Mouse (Mus musculus): ENCODE measurements at regions not wholly inside any gene's neighbourhood (a gene's known extent, or its start where the extent isn't known, plus 50 kb on each side); places are given as distances from the start of the nearest gene placed in this dataset.

DNA sequence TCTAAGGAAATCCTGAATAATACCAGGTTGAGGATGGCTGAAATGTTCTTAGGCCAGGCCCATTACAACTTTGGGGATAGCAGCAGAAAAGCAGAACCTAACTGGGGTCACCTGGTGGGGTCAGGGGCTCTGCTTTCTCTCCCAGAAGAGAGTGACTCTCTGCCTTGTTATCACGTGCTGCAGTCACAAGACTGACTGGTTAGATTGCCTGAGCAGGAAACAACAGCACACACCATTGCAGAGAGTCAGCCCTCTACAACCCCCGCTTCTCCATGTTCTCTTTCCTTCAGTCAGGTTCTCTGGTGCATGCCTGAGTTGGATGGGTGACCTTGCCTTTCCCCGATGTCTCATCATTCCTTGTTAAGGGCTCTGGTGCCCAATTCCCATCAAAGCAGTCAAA, 91.2 kb upstream of the Hsd17b12 start:
- no peaks in the 10 kb centered on the region for H3K27me3 ChIP-seq (replicated peaks; ENCODE audit: control insufficient read depth, insufficient read depth, low read length)

DNA sequence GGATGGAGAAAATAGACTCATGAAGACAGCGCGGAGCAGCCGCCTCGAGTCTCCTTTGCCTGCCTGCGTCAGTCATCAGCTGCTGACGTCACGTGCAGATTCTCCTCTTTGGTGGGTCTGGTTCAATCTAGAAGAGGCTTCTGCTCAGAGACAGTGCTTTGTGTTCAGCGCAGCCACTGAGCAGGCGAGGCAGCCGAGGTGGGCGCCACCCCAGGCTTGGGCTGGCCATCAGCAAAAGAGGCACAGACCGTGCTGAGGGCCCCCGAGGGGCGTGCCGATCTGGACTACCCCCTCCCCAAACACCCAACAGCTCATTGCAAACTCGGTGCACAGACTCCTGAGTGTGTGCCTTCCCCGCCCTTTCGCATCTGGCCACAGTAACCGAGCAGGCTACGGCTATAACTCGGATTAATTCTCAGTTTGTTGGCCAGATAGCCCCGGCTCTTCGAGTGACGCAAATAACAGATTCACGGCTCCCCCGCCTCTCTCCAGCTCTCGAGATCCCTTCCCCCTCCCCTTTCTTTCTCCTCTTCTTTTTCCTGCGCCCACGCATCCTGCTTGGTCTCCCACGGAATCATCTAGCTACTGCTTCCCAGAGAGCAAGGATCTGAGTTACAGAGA, 89.2 kb upstream of the Hsd17b12 start:
- H3K27ac ChIP-seq (ENCODE audit: insufficient read depth, low read depth, low read length), result no peak overlapping the region
- H3K4me1 ChIP-seq (ENCODE audit: control insufficient read depth, insufficient read depth, low read length), result no peaks in the 10 kb centered on the region
- 1% methylated on average over 30 of the region's 30 CpGs for WGBS
- H3K36me3 ChIP-seq (ENCODE audit: control insufficient read depth, insufficient read depth, low read length), result no peaks in the 10 kb centered on the region
- no peak for DNase-seq
- H3K27me3 ChIP-seq (replicated peaks; ENCODE audit: control insufficient read depth, insufficient read depth, low read length), result no peaks in the 10 kb centered on the region; the same call in 1 of the 2 replicates
- no peak overlapping the region for H3K4me3 ChIP-seq (ENCODE audit: insufficient read depth, low read depth, low read length)
- TF ChIP-seq CTCF (conservative IDR thresholded peaks at IDR 0.05; ENCODE audit: insufficient read depth, insufficient read length, low read depth, low read length) (no peak), POLR2A (IDR thresholded peaks at IDR 0.05; ENCODE audit: low read depth, low read length) (no peak)

More for the DNA sequence above, 91.2 kb upstream of the Hsd17b12 start:
- no peaks in the 10 kb centered on the region for H3K4me1 ChIP-seq (ENCODE audit: control insufficient read depth, insufficient read depth, low read length)
- H3K4me3 ChIP-seq (ENCODE audit: insufficient read depth, low read depth, low read length), result no peak overlapping the region
- DNase-seq, result no peak
- WGBS, result 59% methylated on average over 3 of the region's 3 CpGs
- H3K27ac ChIP-seq (ENCODE audit: insufficient read depth, low read depth, low read length), result no peak overlapping the region
- H3K36me3 ChIP-seq (ENCODE audit: control insufficient read depth, insufficient read depth, low read length), result no peaks in the 10 kb centered on the region
- TF ChIP-seq POLR2A (IDR thresholded peaks at IDR 0.05; ENCODE audit: low read depth, low read length) (no peak), CTCF (conservative IDR thresholded peaks at IDR 0.05; ENCODE audit: insufficient read depth, insufficient read length, low read depth, low read length) (no peak)

DNA sequence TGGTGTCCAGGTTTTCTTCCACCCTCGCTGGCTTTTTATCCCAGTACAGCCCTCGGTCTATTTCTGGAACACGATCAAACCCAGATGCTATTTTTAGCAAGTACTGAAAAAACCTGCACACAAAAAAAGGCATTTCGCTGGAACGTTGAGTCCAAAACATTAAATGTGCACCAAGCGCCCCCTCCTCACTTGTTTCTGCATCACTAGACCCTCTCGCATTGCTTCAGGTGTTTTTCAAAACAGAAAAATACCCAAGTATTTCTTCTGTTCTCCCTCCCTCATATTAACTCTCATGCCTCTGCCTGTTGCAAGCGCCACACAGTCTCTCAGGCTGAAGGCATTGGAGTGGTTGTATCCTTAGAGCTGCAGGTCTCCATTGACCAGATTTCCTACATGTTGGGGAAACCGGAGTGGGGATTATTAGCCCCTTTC, 88.4 kb upstream of the Hsd17b12 start:
- Histone ChIP-seq H3K4me1 (ENCODE audit: control insufficient read depth, insufficient read depth, low read length) (no peaks in the 10 kb centered on the region), H3K4me3 (ENCODE audit: insufficient read depth, low read depth, low read length) (no peak overlapping the region), H3K27me3 (replicated peaks; ENCODE audit: control insufficient read depth, insufficient read depth, low read length) (peaks cover 4% of the 10 kb centered on the region), H3K27ac (ENCODE audit: insufficient read depth, low read depth, low read length) (no peak overlapping the region), H3K36me3 (ENCODE audit: control insufficient read depth, insufficient read depth, low read length) (no peaks in the 10 kb centered on the region)
- TF ChIP-seq CTCF (conservative IDR thresholded peaks at IDR 0.05; ENCODE audit: insufficient read depth, insufficient read length, low read depth, low read length), result no peak
- TF ChIP-seq POLR2A (IDR thresholded peaks at IDR 0.05; ENCODE audit: low read depth, low read length), result no peak
- WGBS, result 38% methylated on average over 9 of the region's 9 CpGs
- no peak for DNase-seq

DNA sequence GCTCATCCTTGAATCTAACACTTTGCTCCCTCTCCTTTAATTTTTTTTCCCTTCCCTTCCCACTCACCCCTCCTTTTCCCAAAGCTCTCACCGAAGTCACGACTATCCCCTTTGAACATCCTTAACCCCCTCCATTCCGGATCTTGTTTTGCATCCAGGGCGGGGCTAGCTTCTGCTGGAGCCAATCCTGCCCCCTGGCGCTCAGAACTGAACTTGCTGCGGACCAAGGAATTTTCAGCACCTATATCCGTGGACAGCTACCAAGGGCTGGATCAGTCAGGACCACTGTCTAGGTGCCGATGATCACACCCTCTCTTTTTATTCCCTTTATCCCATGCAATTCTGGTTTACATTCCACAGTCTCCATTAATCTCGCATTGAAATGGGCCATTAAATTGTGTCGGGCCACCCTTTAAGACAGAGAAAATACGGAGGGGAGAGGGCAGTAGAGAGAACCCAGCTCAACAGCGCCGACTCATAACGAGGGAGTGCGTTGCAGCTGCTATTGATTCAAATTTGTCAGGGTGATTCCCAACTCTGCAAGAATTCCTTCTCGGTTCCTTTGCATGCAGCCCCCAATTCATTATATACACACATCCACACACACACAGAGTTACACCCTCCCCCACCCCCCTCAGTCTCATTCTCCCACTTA, 87.7 kb upstream of the Hsd17b12 start:
- H3K36me3 ChIP-seq (ENCODE audit: control insufficient read depth, insufficient read depth, low read length), result no peaks in the 10 kb centered on the region
- peaks cover 7% of the 10 kb centered on the region for H3K27me3 ChIP-seq (replicated peaks; ENCODE audit: control insufficient read depth, insufficient read depth, low read length)
- no peak overlapping the region for H3K4me3 ChIP-seq (ENCODE audit: insufficient read depth, low read depth, low read length)
- WGBS, result 1% methylated on average over 16 of the region's 16 CpGs
- H3K4me1 ChIP-seq (ENCODE audit: control insufficient read depth, insufficient read depth, low read length), result no peaks in the 10 kb centered on the region
- peak; percentile 81 for DNase-seq
- no peak overlapping the region for H3K27ac ChIP-seq (ENCODE audit: insufficient read depth, low read depth, low read length)
- TF ChIP-seq POLR2A (IDR thresholded peaks at IDR 0.05; ENCODE audit: low read depth, low read length) (no peak), CTCF (conservative IDR thresholded peaks at IDR 0.05; ENCODE audit: insufficient read depth, insufficient read length, low read depth, low read length) (peak; percentile 80)

DNA sequence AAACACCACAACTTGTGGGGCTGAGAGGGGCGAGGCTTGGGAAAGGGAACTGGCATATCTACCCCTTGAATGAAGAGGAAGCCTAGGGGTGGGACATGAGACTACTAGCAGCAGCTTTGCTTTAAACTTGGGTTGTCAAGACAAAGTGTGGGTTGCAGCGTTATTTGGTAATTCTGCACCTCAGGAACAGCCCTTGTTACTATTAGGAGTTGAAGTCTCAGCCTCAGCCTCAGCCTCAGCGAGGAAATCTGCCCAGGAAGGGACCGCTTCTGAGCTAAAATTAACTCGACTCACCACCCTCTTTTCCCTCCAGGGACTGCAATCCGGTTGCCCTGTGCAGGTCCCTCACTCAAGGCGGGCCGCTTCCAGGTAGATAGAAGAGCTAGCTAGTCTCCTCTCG, 86.4 kb upstream of the Hsd17b12 start:
- TF ChIP-seq POLR2A (IDR thresholded peaks at IDR 0.05; ENCODE audit: low read depth, low read length), result no peak
- whole genome bisulfite sequencing, result 1% methylated on average over 9 of the region's 9 CpGs
- Histone ChIP-seq H3K27me3 (replicated peaks; ENCODE audit: control insufficient read depth, insufficient read depth, low read length) (peaks cover 7% of the 10 kb centered on the region), H3K4me1 (ENCODE audit: control insufficient read depth, insufficient read depth, low read length) (no peaks in the 10 kb centered on the region), H3K36me3 (ENCODE audit: control insufficient read depth, insufficient read depth, low read length) (no peaks in the 10 kb centered on the region), H3K4me3 (ENCODE audit: insufficient read depth, low read depth, low read length) (no peak overlapping the region), H3K27ac (ENCODE audit: insufficient read depth, low read depth, low read length) (no peak overlapping the region)
- DNase-seq, result no peak

DNA sequence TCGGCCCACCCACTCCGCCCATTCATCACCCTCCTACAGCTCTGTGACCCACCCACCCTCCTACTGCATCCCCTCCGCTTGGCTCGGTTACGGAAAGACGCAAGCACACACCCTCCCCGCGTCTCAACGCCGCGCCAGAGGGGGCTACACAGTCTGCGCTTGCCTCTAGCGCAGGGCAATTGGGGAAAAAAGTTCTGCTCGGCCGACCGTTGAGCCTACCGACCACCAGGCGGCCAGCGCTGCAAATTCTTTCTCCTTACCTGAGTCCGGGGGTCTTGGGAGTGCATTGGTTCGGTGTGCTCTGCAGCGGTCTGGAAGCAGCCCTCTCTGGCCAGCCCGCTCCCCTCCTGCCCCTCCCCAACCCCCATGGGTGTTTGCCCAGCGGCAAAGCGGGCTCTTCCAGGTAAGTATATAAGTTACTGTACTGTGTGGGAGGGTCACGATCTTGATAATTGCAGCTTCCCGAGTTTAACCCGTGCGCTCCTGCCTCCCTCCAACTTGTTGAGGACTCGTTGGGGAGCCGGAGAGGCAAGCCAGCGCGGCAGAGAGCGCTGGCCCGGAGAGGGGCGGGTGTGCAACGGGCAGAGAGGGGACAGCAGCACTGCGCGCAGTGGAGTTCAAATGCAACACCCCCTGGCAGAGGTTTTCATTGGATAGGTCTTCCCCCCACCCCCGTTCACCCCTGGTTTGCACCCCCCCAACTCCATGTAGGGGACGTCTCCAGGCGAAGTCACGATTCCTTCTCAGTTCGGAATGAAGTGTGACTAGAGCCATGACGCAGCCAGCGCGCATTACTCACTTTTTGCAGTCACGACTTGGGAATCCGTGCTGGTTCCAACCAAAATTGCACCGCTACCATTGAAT, 85.5 kb upstream of the Hsd17b12 start:
- H3K27ac ChIP-seq (ENCODE audit: insufficient read depth, low read depth, low read length), result no peak overlapping the region
- H3K36me3 ChIP-seq (ENCODE audit: control insufficient read depth, insufficient read depth, low read length), result no peaks in the 10 kb centered on the region
- H3K27me3 ChIP-seq (replicated peaks; ENCODE audit: control insufficient read depth, insufficient read depth, low read length), result peaks cover 7% of the 10 kb centered on the region
- TF ChIP-seq CTCF (conservative IDR thresholded peaks at IDR 0.05; ENCODE audit: insufficient read depth, insufficient read length, low read depth, low read length), result no peak
- no peak for TF ChIP-seq POLR2A (IDR thresholded peaks at IDR 0.05; ENCODE audit: low read depth, low read length)
- no peaks in the 10 kb centered on the region for H3K4me1 ChIP-seq (ENCODE audit: control insufficient read depth, insufficient read depth, low read length)
- DNase-seq, result no peak
- no peak overlapping the region for H3K4me3 ChIP-seq (ENCODE audit: insufficient read depth, low read depth, low read length)
- WGBS, result 2% methylated on average over 50 of the region's 50 CpGs
